Mouse (Mus musculus): ENCODE measurements at regions not wholly inside any gene's neighbourhood (a gene's known extent, or its start where the extent isn't known, plus 50 kb on each side); places are given as distances from the start of the nearest gene placed in this dataset.

- DNase-seq (ENCODE audit: extremely low spot score in 1 of 2, low spot score in 1 of 2), result no peak
These were observed 1333.5 kb upstream of the Gm38303 start for GRCm38 (mm10) chr3:11668960-11669359.

GRCm38 (mm10) chr3:11639329-11639728, 1303.8 kb upstream of the Gm38303 start:
- DNase-seq (ENCODE audit: extremely low spot score in 1 of 2, low spot score in 1 of 2), result no peak

- DNase-seq (ENCODE audit: extremely low spot score in 1 of 2, low spot score in 1 of 2), result peak in 1 of 2 experiments; percentile 16
These were observed 1266.0 kb upstream of the Gm38303 start for GRCm38 (mm10) chr3:11601496-11601895.

GRCm38 (mm10) chr3:11563851-11564250, 1228.4 kb upstream of the Gm38303 start:
- no peak for DNase-seq (ENCODE audit: extremely low spot score in 1 of 2, low spot score in 1 of 2)

- no peak for DNase-seq (ENCODE audit: extremely low spot score in 1 of 2, low spot score in 1 of 2)
These were observed 1227.4 kb upstream of the Gm38303 start for GRCm38 (mm10) chr3:11562901-11563300.

Measured in layer of hippocampus, postnatal 25 days (tissue).